Mouse (Mus musculus): ENCODE results near the gene Apcs. TPM values are rescaled to one million over a fixed set of nuclear protein-coding genes. Genes with fewer than 3 reads are reported as not detected.

Gene Apcs
- total RNA-seq (2023): not detected

DNA sequence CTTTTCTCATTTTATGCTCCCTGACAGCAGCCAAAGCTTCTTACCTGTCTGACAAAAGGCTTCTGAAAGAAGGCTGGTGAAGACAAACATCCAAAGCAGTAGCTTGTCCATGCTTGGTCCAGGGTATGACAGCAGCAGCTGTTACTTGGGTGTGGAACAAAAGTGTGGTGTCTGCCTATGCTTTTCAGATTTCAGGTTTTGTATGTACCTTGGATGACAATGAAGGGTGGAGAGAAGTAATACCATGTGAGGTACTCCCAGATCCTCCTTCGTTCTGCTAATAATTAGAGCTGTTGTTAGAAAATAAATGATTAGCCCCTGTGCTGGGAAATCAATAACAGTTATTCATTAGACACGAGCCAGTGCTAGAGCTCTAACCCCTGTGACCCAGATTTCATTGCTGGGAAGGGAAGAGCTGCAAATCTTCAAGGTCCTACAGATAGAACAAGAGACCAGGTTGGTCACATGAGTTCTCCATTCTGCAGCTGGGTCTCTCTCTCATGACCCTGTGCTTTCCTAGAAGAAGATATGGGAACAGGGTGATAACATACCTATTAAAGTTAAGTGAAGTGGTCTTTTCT is at the start of gene Apcs:
TSS of gene Apcs (minus strand) at position 265 of the 581 bp plus-strand sequence.

Other genes with a start within 250 kb of the Apcs start
- not detected for gene Crp, start 197.0 kb downstream of the Apcs start, total RNA-seq (2023)
- gene Olfr16, start 55.4 kb upstream of the Apcs start, total RNA-seq (2023): not detected
- not detected for gene Olfr1408, start 242.3 kb upstream of the Apcs start, total RNA-seq (2023)

Data from CD8-positive naive resting alpha-beta T cell, adult 57 days (primary cell).